Mouse (Mus musculus) embryonic fibroblast, embryonic 13.5 days (primary cell): ENCODE data around the gene Adtrp. TPM values are rescaled to one million over a fixed set of nuclear protein-coding genes. Genes with fewer than 3 reads are reported as not detected.
A peak's percentile ranks its signal among the peaks of the same experiment; 100 is the strongest.

ENCODE experiments used
- H3K27ac ChIP-seq: 2 replicates; pipeline ENCODE4 v1.5.1; 2012; ENCODE audit warnings: low read length, control low read depth, inconsistent platforms; ENCODE audit not compliant: insufficient read depth
- H3K4me1 ChIP-seq: 2 replicates; pipeline ENCODE4 v1.6.1; 2011; ENCODE audit warnings: low read length; ENCODE audit not compliant: control insufficient read depth, insufficient read depth
- H3K4me3 ChIP-seq: 2 replicates; pipeline ENCODE4 v1.5.1; 2011; ENCODE audit warnings: mild to moderate bottlenecking, control low read depth, low read length; ENCODE audit not compliant: insufficient read depth
- CTCF ChIP-seq: IDR thresholded peaks from 2 replicates; pipeline ENCODE4 v1.5.1; 2011; ENCODE audit warnings: mild to moderate bottlenecking, control low read depth, low read length, moderate library complexity, borderline replicate concordance; ENCODE audit not compliant: insufficient read depth
- POLR2A ChIP-seq: IDR thresholded peaks from 2 replicates; pipeline ENCODE4 v1.6.1; 2011; ENCODE audit warnings: low read depth, mild to moderate bottlenecking, control low read depth, low read length, moderate library complexity
- polyA plus RNA-seq: library from polyadenylated mRNA; stranded (reverse); fragments of >200 nt; gene quantifications from 2 replicates; pipeline ENCODE4 v1.2.4, GENCODE M21; 2011; ENCODE audit warnings: low read depth; ENCODE audit not compliant: missing spikeins, insufficient read length

Adtrp gene
- polyA plus RNA-seq, 1 experiment = 0.21 TPM

DNA sequence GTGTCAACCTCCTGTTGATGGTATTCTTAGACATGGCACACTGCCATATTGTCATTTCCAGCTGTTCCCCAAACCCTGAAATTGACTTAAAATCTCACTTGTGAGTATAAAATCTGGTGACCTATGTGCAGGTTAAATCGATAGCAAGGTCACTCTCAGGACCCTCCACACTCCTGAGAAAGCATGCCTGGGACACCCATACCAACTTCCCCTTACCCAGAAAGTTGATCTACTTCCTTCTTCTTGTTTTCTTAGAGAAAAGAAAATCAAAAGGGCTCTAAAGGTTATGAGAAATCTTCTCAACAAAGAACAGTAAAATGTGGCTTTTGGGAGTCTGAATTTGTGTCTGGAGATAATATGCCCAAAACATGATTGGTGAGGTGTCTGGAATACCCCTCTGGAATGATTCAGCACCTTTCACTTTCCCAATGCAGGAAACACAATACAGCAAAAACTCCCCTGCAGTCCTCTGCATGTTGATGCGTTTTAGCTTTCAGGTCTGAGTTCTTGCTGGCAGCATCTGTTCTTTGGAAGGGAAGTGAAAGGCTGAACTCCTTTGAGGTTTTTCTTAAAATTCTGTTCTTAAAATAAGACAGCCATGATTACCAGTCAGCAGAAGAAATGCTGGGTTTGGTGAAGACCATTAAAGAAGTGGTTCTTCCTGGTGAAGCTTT lies 59.5 kb downstream of the Adtrp start:
- Histone ChIP-seq H3K4me1 (peaks cover 5% of the 10 kb centered on the region; the same call in 1 of the 2 replicates), H3K27ac (no peak overlapping the region), H3K4me3 (no peak overlapping the region)
- TF ChIP-seq POLR2A (no peak), CTCF (no peak)

DNA sequence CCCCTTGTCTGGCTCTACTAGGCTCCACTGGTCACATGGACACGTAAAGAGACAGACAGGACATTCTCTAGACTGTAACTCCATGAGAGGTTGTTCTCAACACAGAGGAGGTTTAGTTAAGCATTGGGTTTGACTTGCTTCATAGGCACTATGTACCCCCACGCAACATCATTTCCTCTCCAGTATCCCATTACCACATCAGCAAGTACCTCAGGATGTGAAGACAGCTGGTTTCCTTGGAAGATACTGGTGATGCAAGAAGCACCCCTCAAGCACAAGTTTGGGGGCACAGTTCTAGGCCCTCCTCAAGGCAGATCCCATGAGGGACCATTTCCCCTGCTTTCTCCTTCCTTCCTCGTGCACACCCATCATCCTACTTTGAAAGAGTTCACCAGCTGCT lies 60.8 kb downstream of the Adtrp start:
- peaks cover 5% of the 10 kb centered on the region; the same call in 1 of the 2 replicates for H3K4me1 ChIP-seq
- TF ChIP-seq CTCF = no peak
- no peak for TF ChIP-seq POLR2A
- no peak overlapping the region for H3K27ac ChIP-seq
- H3K4me3 ChIP-seq = no peak overlapping the region

DNA sequence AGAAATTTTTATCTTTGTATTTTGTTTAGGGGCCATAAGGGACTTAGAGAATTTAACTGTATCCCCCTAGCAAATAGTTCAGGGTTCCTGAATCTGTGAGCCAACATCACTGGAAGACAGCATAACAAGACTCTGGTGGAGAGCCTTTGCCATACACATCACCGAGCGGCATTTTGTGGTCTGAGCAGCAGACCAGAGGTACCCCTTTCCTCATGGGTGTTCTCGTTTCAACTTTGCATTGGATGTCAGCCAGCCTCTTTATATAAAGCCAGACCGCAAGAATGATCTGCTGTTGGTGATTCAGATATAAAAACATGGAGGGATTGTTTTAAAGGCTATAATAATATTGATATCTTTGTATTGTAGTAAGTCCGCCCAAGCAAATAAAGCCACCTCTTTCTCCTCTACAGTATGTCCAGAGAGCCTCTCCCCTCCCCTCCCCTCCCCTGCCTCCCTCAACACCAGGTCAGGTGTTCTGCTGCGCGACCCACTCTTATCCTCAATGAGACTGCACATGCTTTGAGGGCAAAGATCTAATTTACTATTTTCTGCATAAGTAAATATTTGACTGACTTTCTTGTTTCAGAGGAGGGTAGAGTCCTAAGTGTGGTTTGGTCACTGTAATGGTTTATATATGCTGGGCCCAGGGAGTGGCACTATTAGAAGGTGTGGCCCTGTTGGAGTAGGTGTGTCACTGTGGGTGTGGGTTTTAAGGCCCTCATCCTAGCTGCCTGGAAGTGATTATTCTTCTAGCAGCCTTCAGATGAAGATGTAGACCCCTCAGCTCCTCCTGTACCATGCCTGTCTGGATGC lies 62.4 kb downstream of the Adtrp start:
- H3K4me3 ChIP-seq = no peak overlapping the region
- TF ChIP-seq CTCF (no peak), POLR2A (no peak)
- H3K4me1 ChIP-seq = peaks cover 5% of the 10 kb centered on the region; the same call in 1 of the 2 replicates
- H3K27ac ChIP-seq = no peak overlapping the region

DNA sequence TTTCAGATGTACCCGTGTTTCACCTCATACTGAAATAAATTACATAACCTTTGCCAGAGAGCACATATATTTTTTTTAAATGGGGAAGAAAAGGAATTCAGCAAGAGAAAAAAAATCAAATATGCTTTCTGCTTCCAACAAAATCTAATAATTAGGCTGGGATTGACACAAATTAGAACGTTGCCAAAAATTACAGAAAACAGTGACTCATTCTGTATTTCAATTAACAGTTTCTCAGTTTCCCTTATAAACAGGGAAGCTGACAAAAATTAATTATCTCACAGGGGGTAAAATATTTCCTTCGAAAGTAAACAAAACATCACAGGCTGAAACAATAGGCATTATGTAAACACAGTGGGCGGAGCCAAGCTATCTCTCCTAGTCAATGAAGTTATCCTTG lies 67.2 kb downstream of the Adtrp start:
- Histone ChIP-seq H3K4me3 (no peak overlapping the region), H3K27ac (no peak overlapping the region), H3K4me1 (0 out of 2 replicates have a peak, but pooled peaks cover 2% of the 10 kb centered on the region)
- TF ChIP-seq CTCF (no peak), POLR2A (no peak)

DNA sequence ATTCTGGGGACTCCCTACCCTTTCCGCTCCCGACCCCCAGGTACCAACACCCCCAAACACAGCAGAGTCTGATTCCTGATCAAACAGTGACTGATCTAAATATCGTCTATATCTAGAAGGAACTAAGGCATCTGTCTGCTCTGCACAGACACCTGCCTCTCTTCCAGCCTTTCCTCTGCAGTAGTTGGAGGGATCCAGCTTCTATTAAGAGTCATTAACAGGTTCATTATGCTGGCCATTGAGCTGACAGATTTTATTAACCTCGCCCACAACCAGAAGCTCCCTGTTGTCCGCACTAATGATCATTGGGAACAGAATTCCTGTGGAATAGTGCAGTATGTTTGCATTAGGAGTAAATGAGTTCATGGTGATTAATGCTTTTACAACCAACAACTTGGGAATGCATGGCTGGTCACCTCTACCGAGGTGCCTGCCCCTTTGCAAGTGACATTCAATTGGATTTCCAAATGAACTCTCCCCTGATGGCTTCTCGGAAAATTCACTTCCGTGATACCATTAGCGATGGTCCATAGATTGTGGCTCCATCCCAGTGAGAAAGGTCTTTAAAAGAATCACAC lies 67.8 kb downstream of the Adtrp start:
- Histone ChIP-seq H3K4me1 (0 out of 2 replicates have a peak, but pooled peaks cover 2% of the 10 kb centered on the region), H3K27ac (no peak overlapping the region), H3K4me3 (no peak overlapping the region)
- TF ChIP-seq POLR2A = no peak
- TF ChIP-seq CTCF = no peak

DNA sequence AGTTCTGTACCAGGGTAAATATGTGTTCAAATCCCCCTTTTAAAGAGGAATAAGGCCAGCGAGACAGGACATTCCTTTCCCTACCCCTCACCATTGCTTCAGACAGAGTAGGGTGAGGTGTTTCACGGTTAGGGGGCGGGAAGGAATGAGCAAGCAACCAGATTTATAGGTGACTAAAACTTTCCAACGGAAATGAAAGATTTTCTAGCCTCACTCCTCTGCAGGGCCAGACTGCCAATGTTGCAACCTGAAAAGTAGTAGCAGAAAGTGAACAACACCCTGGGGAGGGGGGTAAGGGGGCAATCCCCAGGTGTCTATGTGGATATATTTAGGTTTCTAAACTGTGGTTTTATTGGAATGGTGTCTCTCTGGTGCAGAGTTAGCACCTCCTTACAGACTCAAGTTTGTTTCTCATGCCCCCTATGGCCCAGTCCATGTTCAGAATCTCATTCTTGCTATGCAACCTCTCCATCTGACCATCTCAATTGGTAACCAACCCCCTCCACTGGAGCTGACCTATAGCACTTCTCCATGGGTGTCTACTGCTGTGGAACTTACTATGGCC lies 73.6 kb downstream of the Adtrp start:
- 0 out of 2 replicates have a peak, but pooled peaks cover 2% of the 10 kb centered on the region for H3K4me1 ChIP-seq
- no peak overlapping the region for H3K4me3 ChIP-seq
- TF ChIP-seq POLR2A (no peak), CTCF (no peak)
- H3K27ac ChIP-seq = peak overlapping the region; percentile 48; the same call in 1 of the 2 replicates

DNA sequence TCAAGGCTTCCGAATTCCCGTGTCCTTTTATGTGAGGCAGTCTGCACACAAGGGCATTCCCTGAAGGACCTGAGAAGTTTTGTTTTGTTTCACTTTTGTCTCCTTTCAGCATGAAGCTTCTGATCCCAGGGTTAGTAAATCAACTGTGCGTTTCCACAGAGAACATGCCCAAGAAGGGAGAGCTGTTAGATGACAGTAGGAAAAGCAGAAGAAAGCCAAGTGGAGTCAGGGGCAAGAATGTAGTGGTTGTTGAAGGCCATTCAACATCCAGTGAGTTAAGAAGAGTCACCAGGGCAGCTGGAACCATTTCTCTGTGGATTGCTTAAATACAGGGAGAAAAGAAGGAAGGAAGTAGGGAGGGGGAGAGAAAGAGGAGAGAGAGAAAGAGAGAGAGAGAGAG lies 76.4 kb downstream of the Adtrp start:
- H3K4me3 ChIP-seq = no peak overlapping the region
- H3K4me1 ChIP-seq = 0 out of 2 replicates have a peak, but pooled peaks cover 2% of the 10 kb centered on the region
- H3K27ac ChIP-seq = peak overlapping the region; percentile 25
- TF ChIP-seq POLR2A (no peak), CTCF (no peak)

DNA sequence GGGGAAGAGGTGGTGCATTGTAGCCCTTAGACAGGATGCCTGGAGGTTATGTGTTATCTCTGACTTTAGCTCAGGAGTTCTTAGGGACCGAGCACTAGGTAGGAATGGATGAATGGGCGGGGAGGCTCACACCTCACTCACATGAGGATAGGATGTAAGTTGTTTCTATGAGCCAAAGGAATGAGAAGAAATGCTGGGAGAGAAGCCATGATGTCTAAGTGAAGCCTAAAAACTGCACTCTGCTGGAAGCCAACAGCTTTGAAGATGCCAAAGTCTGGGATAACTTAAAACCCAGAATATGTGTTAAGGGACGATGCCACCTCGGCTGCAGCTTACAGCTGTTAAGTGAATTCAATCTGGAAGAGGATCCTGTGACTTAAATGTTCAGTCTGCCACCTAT lies 79.5 kb downstream of the Adtrp start:
- TF ChIP-seq POLR2A = no peak
- no peak for TF ChIP-seq CTCF
- Histone ChIP-seq H3K27ac (no peak overlapping the region), H3K4me1 (no peaks in the 10 kb centered on the region), H3K4me3 (no peak overlapping the region)

DNA sequence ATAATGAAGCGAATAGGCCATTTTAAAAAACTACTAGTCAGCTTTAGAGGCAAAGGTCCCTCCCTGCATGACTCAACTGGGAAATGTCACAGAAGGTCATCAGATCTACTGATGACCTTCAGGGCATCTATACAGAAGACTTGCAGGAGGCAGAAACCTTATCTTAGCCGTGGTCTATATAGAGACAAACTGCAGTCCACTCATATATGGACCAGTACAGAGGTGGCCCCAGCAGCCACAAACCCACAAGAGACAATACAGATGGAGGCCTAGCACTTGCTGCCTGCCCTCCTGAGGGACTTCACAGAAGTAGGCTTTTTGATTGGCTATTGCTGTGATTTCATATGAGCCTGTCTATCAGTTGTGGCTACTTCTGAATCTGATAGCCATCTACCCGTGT lies 85.5 kb downstream of the Adtrp start:
- Histone ChIP-seq H3K27ac (no peak overlapping the region), H3K4me3 (no peak overlapping the region), H3K4me1 (no peaks in the 10 kb centered on the region)
- TF ChIP-seq CTCF = no peak
- TF ChIP-seq POLR2A = no peak
